Mouse (Mus musculus) embryonic fibroblast, embryonic 13.5 days (primary cell): ENCODE results near the gene Sox15. TPM values are rescaled to one million over a fixed set of nuclear protein-coding genes. Genes with fewer than 3 reads are reported as not detected.
"Not testable (repeated sequence)": the region's sequence is repeated elsewhere in the genome, so short reads cannot be mapped to it uniquely, and the experiment has no call there.

Experiments used
- H3K27ac ChIP-seq: 2 replicates; pipeline ENCODE4 v1.5.1; 2012; ENCODE audit warnings: low read length, control low read depth, inconsistent platforms; ENCODE audit not compliant: insufficient read depth
- H3K4me1 ChIP-seq: 2 replicates; pipeline ENCODE4 v1.6.1; 2011; ENCODE audit warnings: low read length; ENCODE audit not compliant: control insufficient read depth, insufficient read depth
- H3K4me3 ChIP-seq: 2 replicates; pipeline ENCODE4 v1.5.1; 2011; ENCODE audit warnings: mild to moderate bottlenecking, control low read depth, low read length; ENCODE audit not compliant: insufficient read depth
- CTCF ChIP-seq: IDR thresholded peaks from 2 replicates; pipeline ENCODE4 v1.5.1; 2011; ENCODE audit warnings: mild to moderate bottlenecking, control low read depth, low read length, moderate library complexity, borderline replicate concordance; ENCODE audit not compliant: insufficient read depth
- POLR2A ChIP-seq: IDR thresholded peaks from 2 replicates; pipeline ENCODE4 v1.6.1; 2011; ENCODE audit warnings: low read depth, mild to moderate bottlenecking, control low read depth, low read length, moderate library complexity
- polyA plus RNA-seq: library from polyadenylated mRNA; stranded (reverse); fragments of >200 nt; gene quantifications from 2 replicates; pipeline ENCODE4 v1.2.4, GENCODE M21; 2011; ENCODE audit warnings: low read depth; ENCODE audit not compliant: missing spikeins, insufficient read length

The Sox15 gene
- not detected in 2 replicates for polyA plus RNA-seq

- Histone ChIP-seq H3K4me3 (no peak within 1 kb of the TSS), H3K27ac (no peak within 1 kb of the TSS), H3K4me1 (0 out of 2 replicates have a peak, but pooled peaks cover 4% of the 10 kb centered on the region)
- no peak for TF ChIP-seq POLR2A
- TF ChIP-seq CTCF, result peak; percentile 80
Measured at GRCm38 (mm10) chr11:69655264-69656064, at the start of gene Sox15. TSS of gene Sox15 (plus strand) at chr11:69655314.

DNA sequence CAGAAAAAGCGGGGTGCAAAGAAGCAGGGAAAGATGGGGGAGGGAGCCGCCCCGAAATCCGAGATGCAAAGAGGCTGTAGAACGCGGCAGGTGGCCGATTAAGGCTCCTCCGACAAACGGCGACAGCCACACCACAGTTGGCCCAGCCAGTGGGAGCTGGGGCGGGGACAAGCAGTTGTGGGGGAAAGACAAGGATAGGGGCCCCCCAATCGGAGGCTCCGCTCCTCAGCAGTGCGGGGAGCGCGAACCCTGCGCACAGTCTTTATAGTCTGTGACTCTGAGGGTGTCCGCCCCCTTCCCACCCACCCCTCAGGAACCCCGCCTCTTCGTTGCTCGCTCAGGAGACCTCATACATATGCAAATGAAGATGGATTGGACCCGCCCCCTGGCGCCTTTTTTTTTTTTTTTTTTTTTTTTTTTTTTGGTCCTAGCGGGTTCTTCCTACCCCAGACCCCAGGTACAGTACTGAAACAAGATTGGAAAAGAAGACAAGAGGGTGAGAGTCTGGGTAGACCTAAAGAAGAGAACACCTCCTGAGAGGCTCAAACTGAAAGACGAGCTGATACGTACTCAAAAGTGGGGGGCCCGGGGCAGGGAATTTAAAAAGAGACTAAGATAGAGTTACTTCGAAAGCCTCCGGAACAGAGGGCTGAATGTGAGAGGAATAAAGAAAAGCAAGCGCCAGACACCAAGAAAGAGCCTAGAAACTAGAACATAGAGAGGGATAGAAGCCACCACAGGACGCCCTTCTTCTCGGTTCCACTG, 49.2 kb upstream of the Sox15 start, which contains the start of gene Atp1b2:
Gene Atp1b2, minus strand, starts transcription at position 217 of the 765 bp plus-strand sequence.
- Histone ChIP-seq H3K27ac (no peak within 1 kb of the TSS), H3K4me1 (no peaks in the 10 kb centered on the region), H3K4me3 (peak within 1 kb of the TSS; percentile 44)
- TF ChIP-seq POLR2A, result peak; percentile 86
- TF ChIP-seq CTCF, result no peak

- H3K4me3 ChIP-seq, result no peak overlapping the region
Measured at GRCm38 (mm10) chr11:69606491-69606795, 48.7 kb upstream of the Sox15 start.

GRCm38 (mm10) chr11:69606832-69607231, 48.3 kb upstream of the Sox15 start:
- H3K4me3 ChIP-seq, result no peak overlapping the region
- no peaks in the 10 kb centered on the region for H3K4me1 ChIP-seq
- no peak overlapping the region for H3K27ac ChIP-seq
- TF ChIP-seq CTCF (no peak), POLR2A (no peak)

More at GRCm38 (mm10) chr11:69606491-69606795, 48.7 kb upstream of the Sox15 start:
- TF ChIP-seq CTCF, result no peak
- no peak for TF ChIP-seq POLR2A
- no peaks in the 10 kb centered on the region for H3K4me1 ChIP-seq
- no peak overlapping the region for H3K27ac ChIP-seq

- Histone ChIP-seq H3K4me1 (no peaks in the 10 kb centered on the region), H3K27ac (no peak overlapping the region)
- TF ChIP-seq CTCF (no peak), POLR2A (no peak)
Measured at GRCm38 (mm10) chr11:69608525-69608924, 46.6 kb upstream of the Sox15 start.

DNA sequence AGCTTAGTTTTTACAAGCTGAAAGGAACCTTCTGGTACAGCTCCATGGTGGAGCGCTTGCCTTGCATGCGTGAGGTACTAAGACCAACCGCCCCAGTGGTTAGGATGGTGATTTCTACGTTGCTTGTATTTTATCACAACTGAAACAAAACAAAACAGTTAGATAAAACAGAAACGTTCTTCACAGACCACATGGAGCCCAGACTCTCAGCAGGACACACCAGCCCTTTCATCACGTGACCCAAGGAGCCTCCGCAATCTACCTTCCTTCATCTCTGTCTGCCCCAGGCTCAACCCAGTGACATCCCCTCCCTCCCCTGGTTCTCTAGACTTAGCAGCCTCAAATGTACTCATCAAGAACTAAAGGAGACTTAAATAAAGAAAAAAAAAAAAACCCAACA, 45.7 kb upstream of the Sox15 start:
- Histone ChIP-seq H3K27ac (no peak overlapping the region), H3K4me1 (no peaks in the 10 kb centered on the region), H3K4me3 (no peak overlapping the region)
- TF ChIP-seq CTCF, result no peak
- no peak for TF ChIP-seq POLR2A

More at GRCm38 (mm10) chr11:69608525-69608924, 46.6 kb upstream of the Sox15 start:
- H3K4me3 ChIP-seq, result no peak overlapping the region

- Histone ChIP-seq H3K4me1 (no peaks in the 10 kb centered on the region), H3K4me3 (no peak overlapping the region), H3K27ac (no peak overlapping the region)
- no peak for TF ChIP-seq CTCF
- no peak for TF ChIP-seq POLR2A
Measured at GRCm38 (mm10) chr11:69610899-69611298, 44.2 kb upstream of the Sox15 start.

DNA sequence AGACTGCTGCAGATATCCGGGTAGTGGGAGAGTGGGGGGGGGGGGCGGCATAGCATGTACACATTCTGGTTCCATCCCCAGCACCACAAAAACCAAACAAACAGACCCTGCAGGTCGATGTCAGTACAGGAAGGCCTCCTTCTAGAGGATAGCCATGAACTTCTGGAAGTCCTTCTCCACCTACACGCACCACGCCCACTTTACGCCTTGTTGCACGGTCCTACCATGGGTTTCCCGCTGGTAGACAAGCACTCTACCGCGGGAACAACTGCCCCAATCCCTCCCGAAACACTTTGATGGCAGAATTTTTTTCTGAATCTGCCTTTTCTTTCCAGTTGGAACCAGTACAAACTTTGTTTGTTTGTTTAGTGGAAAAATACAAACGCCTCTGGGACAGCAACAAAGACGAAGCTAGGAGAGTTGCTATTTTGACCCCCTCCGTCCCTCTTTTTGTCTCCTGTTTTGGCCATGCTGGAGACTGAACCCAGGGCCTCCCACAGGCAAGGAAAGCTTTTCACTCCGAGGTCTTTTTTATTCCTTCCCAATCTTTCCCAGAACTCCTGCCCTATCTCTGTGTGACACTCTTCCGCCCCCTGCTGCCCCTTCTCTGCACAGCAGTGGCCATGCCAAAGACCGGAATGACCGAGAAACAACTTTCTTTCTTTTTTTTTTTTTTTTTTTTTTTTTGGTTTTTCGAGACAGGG, 41.4 kb upstream of the Sox15 start:
- no peak for TF ChIP-seq POLR2A
- peak; percentile 80 for TF ChIP-seq CTCF
- Histone ChIP-seq H3K4me1 (no peaks in the 10 kb centered on the region), H3K4me3 (no peak overlapping the region), H3K27ac (no peak overlapping the region)

DNA sequence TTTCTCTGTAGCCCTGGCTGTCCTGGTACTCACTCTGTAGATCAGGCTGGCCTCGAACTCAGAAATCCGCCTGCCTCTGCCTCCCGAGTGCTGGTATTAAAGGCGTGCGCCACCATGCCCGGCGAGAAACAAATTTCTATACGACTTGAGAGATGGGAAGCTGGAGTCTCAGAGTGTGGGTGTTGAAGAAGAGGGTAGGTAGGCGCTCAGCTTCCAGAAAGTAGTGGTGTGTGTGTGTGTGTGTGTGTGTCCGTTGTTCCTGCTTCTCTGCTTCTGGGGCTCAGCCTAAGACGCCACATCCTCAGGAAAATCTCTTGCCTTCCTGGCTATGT, 40.9 kb upstream of the Sox15 start:
- H3K27ac ChIP-seq, H3K4me1 ChIP-seq, H3K4me3 ChIP-seq: not testable (repeated sequence)

DNA sequence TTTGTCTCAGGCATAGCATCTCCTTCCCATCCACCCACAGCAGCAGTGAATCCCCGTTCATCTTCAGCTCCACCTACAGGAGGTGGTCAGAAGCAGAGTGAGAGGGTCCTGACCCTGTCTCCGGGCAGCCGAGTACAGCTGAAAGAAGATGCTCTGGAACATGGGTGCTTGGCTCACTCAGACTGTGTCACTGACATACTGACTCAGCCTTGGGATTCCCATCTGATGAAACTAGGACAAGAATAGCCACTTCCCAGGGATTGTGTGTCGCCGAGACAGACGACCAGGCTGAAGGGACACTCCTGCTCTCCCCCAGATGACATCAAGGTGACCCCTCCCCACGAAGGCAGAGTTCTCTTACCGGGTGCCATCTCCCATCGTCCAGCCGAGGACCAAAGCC, 38.3 kb upstream of the Sox15 start:
- Histone ChIP-seq H3K27ac (no peak overlapping the region), H3K4me3 (no peak overlapping the region), H3K4me1 (no peaks in the 10 kb centered on the region)
- TF ChIP-seq POLR2A, result no peak
- no peak for TF ChIP-seq CTCF
